Mouse (Mus musculus): ENCODE measurements around the gene Gm14214.

The Gm14214 gene

DNA sequence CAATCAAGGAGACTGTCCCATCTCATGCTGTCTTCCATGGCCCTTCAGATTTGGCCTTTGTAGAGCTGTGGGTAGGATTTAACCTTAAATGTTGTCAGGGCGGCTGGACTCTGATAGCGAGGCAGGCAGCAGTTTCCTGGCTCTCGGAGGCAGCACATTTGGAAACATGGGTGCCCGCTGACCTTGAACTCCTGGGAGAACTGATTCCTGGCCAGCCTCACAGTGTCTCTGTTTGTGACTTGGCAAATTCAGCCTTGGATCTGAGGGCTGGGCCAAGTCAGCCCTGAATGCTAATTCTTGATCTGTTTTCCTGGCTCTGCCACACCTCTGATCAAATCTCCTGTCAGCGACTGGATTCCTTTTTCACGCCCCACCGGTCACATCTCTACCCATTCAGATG is 6.7 kb upstream of the Gm14214 start:
- in situ Hi-C loops (cut with MboI, MseI): no loop called here

DNA sequence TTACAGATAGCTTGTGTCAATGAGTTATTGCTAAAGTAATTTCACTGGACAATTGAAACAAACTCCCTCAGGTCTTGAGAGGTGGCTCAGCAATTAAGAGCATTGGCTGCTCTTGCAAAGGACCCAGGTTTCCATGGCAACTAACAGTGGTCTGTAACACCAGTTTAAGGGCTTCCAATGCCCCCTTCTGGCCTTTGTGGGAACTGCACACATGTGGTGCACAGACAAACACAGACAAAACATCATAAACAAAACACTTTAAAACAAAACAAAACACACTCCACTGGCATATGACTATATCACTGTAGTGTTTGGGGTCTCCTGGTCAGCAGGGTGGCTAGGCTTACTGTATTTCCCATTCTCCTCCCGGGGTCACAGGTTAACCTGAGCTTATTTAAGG is 4.2 kb upstream of the Gm14214 start:
- in situ Hi-C loops (cut with MboI, MseI): no loop called here

DNA sequence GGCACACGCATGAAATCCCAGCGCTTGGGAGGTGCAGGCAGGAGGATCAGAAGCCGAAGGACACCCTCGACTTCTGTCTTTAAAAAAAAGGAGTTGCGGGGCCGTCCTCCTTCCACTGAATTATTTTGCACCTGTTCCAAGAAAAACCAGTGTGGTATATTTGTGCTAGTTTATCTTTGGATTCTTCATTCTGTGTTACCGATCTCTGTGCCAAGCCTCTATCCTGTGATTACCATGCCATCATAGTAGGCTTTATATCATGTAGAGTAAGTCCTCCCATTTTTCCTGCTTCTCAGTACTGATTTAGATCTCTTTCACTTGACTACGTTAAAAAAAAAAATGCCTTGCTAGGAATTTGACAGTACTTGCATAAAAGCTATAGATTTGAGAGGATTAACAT is 1.8 kb upstream of the Gm14214 start:
- in situ Hi-C loops (cut with MboI, MseI): no loop called here

DNA sequence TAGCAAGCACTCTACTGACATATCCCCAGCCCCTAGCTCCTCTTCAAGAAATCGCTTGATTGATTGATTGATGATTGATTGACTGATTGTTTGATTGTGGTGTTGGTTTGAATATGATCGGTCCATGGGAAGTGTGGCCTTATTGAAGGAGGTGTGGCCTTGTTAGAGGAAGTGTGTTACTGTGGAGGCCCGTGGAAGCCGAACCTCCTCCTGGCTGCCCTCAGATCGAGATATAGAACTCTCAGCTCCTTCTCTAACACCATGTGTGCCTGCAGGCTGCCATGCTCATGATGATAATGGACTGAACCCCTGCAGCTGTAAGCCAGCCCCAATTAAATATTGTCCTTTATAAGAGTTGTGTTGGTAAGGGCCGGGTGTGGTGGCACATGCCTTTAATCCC is 2.8 kb downstream of the Gm14214 start:
- in situ Hi-C loops (cut with MboI, MseI): loop anchor here in 1 of 2 experiments (10.0 kb wide), 1 partner anchor 62 kb away; no protein-coding TSS in a partner anchor

DNA sequence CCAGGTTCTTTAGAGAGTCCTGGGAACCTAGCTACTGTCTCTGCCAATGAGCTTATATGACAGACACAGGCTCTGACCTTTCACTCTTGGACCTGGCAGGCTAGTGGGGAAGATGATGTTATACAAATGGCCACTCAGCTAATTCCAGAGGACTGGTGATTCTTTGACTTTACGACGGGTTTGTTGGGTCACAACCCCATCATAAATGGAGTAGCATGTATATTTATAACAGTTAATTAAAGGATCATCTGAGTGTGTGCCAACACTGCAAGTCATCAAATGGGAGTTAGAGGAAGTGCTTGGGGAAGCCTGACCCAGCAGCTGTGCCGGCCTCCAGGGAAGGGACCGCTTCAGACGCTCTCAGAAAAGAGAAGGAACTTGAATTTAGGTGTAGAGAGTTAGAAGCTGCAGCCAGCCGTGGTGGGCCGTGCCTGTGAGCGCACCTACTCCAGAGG is 4.2 kb downstream of the Gm14214 start:
- in situ Hi-C loops (cut with MboI, MseI): loop anchor here in 1 of 2 experiments (10.0 kb wide), 1 partner anchor 61 kb away; no protein-coding TSS in a partner anchor

DNA sequence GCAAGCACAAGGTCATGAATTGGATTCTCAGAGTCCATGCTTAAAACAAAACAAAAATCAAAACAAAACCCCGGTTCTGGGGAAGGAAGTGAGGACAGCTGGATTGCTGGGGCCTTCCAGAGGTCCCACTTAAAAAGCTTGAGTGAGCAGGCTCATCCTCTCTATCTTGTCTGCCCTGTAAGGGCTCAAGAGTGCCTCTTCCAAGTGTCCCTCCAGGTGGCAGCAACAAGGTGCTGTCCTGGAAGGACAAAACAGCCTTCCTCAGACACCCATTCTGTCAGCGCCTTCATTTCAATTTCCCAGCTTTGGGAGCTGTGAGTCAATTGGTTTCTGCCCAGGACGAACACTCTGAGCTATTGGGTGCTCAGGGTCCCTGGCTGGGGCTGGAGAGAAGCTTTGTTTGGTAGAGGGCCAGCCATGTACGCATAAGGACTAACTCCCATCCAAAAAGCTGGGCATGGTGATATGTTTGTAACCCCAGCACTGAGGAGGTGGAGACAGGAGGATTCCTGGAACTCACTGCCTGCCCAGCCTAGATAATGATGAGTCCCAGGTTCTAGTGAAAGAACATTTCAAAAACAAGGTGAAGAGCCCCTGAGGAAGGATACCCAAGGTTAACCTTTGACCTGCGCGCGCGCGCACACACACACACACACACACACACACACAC is 4.9 kb downstream of the Gm14214 start:
- in situ Hi-C loops (cut with MboI, MseI): loop anchor here in 1 of 2 experiments (10.0 kb wide), 1 partner anchor 60 kb away; no protein-coding TSS in a partner anchor

DNA sequence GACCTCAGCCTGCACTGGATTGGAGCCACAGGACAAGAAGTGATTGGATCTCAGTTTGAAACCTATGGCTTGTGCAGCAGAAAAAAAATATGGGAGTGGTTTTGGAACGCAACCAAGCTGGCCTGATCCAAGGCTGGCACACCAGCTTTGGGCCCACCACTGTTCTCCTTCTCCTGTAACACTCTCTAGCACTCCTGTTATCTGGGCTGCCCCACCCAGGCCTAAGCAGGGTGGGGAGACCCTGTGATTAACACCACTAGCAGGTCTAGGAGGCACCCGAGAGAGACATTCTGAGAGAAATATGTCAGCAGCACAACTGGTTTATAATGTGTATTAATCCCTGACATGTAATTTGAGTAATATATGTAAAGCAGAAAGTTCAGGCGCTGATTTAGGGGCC is 6.6 kb downstream of the Gm14214 start:
- in situ Hi-C loops (cut with MboI, MseI): loop anchor here in 1 of 2 experiments (10.0 kb wide), 1 partner anchor 58 kb away; no protein-coding TSS in a partner anchor

DNA sequence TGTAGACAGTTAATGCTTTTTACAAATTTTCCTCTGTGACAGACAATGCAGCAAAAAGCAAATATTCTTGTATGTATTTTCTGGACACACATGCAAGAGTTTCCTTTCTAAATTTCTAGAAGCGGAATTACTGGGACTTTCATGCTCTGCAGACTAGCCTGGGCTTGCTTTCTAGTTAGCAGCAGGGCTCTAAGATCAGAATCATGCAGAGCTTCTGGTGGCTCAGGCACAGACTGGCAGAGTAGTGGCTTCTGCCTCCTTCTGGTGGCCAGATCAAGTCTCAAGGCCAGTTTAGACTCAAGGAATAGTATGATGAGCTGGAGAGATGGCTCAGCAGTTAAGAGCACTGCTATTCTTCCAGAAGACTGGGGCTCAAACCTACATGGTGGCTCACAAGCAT is 11.4 kb downstream of the Gm14214 start:
- in situ Hi-C loops (cut with MboI, MseI): no loop called here

DNA sequence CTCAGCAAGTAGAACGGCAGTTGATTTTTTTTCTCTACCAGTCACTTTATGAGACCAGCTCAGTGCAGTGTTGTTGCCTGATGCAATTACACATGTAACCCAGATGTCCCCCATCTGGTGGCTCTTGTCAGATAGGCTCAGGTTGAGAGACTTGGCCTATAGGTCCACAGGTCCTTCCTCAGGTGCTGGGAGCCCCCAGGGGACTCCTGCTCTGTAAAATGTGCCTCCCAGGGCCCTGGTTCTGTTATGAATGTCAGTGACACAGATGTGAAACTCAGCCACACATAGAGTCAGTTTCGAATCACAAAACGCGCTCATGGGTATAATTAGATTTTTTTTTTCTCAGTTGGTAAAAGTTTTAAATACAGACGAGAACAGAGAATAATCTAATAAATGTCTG is 12.1 kb downstream of the Gm14214 start:
- in situ Hi-C loops (cut with MboI, MseI): no loop called here

DNA sequence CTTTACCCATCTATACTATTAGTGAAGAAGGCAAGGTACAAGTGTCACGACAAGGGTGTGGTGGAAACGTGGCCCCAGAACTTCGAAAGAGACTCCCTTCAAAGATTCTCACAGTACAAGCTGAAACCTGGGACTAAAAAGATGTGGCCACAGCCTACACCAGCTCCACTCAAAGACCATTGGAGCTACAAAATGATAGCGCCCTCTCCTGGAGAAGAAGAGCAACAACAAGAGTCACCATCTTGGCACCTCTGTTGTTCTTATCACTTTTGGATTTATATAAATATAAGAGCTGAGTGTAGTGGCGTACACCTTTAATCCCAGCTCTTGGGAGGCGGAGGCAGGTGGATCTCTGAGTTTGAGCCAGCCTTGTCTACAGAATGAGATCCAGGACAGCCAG is 14.0 kb downstream of the Gm14214 start:
- in situ Hi-C loops (cut with MboI, MseI): no loop called here

DNA sequence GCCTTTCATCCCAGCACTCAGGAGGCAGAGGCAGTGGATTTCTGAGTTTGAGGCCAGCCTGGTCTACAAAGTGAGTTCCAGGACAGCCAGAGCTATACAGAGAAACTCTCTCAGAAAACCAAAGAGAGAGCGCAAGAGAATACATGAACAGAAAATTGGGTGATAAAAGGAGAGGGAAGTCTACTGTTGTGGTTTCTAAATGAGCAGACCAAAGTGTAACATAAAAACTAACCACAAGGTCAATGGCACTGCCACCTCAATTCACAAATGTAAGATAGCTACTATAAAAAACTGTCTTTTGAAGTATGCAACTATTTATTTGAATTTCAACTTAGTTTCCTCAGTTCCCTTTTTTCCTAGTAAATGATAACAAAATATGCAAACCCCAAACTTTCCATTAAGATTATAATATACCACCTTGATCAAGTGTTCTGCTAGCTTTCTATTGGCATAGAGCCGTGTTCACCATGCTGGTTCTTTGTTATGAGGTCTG is 15.7 kb downstream of the Gm14214 start:
- in situ Hi-C loops (cut with MboI, MseI): no loop called here

DNA sequence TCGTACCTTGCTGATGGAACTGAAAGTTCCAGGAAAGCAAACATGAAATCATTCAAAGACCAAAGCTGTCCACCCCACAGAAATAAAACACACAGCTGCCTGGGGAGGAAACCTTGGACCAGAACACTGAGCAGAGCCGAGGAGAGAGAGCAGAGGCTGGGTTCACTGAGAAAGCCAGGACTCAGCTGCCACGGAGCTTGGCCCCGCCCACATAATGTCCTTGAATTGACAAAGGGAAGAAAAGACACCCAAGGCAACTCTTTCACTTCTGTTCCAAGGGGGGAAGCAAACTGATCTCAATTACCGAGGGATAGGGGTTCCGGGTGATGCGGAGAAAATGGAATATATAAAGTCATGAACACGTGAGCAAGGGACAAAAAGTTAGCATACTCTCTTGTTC is 17.9 kb downstream of the Gm14214 start:
- in situ Hi-C loops (cut with MboI, MseI): no loop called here

DNA sequence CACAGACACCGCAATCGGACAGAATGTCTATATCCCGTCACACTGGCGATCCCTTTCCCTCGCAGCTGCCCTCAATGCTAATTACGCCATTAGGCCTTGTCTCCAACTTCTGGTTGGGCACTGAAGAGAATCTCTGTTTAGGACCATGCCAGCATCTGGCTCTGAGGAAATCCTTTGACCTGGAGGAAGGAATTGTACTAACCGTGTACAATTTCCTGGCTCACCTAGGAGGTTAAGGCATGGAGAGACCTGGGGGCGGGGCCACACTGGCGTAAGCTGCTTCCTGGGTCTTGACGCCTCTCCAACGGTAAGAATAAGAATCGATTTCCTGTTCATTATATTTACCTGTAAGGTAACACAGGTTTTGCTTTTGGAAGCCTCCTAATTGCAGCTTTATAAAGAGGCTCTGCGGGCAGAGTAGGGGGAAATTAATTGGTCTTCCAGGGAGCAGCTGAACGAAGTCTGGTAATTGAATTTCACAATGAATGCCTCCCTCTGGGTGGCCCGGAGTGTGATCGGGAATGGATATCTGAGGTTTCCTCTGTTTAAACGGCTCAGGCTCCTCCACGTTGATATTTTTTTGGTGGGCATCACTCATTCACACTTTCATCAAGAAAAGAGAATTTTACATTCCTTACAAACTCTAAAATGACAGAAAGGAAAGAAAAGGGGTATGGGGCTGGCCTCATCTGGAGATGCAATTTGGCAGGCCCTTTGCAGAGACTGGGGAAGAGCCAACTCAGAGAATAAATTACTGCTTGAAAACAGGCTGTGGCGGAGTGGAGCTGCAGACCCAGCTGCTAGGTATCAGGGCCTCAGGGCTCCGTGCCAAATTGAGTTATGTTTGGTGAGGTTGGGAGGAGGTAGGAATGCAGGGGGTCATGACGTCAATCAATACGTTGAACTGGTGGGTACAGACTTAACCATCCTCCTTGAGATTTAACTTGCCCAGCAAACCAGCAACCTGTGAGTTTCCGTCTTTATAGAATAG is 20.5 kb downstream of the Gm14214 start:
- in situ Hi-C loops (cut with MboI, MseI): no loop called here

DNA sequence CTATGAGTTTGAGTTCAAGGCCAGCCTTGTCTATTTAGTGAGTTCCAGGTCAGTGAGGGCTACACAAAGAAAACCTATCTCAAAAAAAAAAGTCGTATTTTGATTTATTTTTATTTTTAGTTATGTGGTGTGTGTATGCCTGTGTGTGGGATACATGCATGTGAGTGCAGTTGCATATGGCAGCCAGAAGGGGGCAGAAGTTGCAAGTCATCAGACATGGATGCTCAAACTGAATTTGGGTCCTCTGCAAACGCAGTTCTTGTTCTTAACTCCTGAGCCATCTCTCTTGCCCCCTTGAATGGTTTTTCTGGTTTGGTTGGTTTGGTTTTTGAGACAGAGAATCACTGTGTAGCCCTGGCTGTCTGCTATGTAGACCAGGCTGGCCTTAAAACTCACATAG is 21.4 kb downstream of the Gm14214 start:
- in situ Hi-C loops (cut with MboI, MseI): no loop called here

DNA sequence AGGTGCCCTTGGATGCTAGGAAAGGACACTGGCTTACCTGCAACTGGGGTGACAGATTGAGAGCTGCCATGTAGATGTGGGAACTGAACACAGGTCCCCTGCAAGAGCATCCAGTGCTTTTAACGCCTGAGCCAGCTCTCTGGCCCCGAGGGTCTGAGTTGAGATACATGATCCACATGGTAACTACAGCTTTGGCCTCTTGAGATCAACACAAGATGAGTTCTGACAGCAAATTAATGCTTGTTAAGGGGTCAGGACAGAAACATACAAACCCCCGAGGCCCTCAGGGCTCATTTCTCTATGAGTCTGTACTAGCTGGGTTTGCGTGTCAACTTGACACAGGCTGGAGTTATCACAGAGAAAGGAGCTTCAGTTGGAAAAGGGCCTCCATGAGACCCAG is 25.9 kb downstream of the Gm14214 start:
- in situ Hi-C loops (cut with MboI, MseI): no loop called here

DNA sequence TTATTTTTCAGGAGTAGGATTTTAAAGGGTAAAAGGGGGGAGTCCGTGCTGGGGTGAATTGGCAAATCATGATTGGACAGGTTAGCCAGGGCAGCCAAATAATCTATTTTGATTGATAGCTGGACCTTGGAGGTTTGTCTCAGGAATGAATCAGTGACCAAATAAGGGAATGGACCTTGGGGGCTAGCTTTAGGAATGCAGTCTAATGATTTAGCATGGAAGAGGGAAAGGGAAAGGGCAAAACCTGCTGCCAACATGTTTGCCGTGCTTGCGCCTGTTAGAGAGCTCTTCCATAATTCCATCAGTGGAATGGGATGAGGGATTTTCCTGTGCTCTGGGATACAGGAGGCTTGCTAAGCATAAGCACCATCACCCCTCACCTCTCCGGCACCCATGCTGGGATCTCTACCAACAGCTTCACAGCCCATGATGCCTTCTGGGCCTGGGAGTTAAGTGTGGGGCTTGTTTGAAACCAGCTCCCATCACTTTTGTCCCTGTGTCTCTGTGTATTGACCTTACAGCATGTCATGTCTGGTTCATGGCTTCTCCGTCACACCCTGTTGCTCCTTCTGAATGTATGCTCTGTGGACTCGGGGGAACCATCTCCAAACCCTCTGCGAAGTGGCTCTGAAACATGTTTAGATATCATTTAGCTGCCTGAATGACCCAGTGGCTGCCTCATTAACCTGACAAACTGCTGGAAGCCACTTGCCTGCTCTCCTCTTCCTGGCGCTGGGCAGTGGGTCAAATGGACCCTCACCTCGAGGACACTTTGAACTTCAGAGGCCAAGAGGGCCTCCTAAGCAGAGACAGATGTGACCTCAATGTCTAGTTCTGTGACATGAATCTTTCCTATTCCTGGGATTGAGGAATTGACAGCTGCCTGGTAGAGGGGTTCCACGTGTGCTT is 26.7 kb downstream of the Gm14214 start:
- in situ Hi-C loops (cut with MboI, MseI): no loop called here

DNA sequence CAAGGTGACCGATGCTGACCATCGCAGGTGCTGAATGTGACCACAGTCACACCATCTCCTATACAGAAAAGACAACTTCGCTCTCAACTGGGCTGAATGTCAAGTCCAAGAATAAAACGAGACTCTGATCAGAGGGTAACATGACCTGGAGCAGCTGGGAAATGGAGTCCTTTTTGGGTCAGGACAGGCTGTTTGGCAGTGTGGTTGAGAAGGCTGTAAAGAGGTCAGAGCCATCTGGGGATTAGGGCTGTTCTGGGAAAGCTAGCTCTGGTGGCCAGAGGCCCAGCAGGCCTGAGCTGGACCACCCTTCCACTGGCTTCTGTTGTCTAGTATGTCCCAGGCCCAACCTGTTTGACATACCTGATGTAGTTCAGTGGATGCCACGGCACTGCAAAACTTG is 31.2 kb downstream of the Gm14214 start:
- in situ Hi-C loops (cut with MboI, MseI): loop anchor here in 1 of 2 experiments (10.0 kb wide), 1 partner anchor 336 kb away; the partner anchor contains the start of gene Ahcy

DNA sequence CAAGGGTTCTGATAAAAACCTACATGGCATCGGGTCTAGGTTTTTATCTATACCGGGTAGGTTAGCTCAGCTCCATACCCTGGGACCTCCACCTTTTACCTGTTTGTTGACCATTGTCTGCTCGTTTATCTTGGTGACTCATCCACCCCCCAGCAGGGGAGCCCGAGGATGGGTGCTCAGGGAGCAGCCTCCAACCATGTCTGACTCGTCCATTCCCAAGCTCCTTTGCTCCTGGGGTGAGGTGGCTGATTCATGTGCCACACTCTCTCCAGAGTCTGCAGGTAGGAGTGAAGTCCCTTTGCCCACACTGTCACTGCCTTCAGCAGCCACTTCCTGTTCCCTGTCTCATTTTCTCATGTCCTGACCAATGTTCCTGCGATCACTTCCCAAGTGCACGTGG is 33.8 kb downstream of the Gm14214 start:
- in situ Hi-C loops (cut with MboI, MseI): loop anchor here in 1 of 2 experiments (10.0 kb wide), 1 partner anchor 339 kb away; the partner anchor contains the start of gene Ahcy

DNA sequence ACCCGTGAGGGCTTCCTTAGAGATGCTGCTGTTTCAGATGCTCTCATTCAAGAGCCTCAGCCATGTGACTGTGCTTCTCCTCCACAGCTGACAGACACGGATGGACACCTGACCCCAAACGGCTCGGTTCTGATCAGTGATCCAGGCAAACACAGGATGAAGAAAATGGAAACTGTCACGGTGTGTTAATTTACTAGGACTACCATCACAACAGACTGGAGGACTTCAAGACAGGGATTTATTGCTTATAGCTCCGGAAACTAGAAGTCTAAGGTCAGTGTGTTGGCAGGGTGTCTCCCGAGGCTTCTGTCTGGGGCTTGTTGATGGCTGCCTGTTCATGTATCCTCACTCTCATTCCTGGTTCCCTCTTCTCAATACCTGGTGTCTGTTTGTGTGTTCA is 34.4 kb downstream of the Gm14214 start:
- in situ Hi-C loops (cut with MboI, MseI): loop anchor here in 1 of 2 experiments (10.0 kb wide), 1 partner anchor 339 kb away; the partner anchor contains the start of gene Ahcy

DNA sequence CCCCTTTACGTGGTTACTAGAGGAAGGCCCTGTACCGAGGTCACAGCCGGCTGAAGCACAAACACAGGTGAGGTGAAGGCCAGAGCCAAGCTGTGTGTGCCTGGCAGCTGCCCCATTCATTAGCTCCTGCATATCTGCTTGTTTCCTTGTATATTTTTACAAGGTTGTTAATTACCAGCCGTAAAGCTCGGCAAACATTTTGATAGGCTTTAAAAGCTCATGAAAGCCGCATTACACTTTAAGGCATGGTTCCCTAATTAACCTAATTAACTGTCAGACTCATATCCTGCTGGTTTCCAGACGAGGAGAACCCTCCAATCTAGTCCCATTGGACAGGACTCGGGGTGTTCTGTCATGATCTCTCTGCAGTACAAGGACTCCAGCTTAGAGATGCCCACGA is 34.9 kb downstream of the Gm14214 start:
- in situ Hi-C loops (cut with MboI, MseI): loop anchor here in 1 of 2 experiments (10.0 kb wide), 1 partner anchor 340 kb away; the partner anchor contains the start of gene Ahcy
